Mouse (Mus musculus) cerebellum, adult (tissue): ENCODE measurements around the gene 4930455H04Rik.

Experiments
- ATAC-seq: cut with Nextera tagmentation; 2 replicates; pipeline ENCODE4 v1.9.2; 2017; ENCODE audit warnings: mild to moderate bottlenecking, moderate library complexity, mixed read lengths; ENCODE audit not compliant: insufficient number of reproducible peaks, low FRiP score, low TSS enrichment

Gene 4930455H04Rik

DNA sequence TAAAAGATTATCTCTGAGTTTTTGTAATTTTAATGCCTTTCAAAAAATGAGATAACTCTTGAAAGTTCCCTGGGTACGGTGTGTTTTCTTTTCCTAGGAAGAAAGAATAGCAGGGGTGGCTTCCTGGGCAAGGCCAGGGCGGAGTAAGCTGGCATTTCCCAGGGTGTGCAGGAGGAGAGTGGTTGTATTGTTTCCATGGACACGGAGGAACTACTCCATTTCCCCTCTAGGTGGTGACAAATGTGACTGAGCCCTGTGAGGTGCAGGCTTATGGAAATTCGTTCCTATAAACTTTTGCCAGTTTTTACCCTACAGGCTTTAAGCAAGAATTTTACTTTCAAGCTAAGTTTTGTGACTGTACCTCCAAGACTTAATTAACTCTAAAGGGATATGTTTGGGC lies 1.8 kb upstream of the 4930455H04Rik start:
- ATAC-seq: no peak

DNA sequence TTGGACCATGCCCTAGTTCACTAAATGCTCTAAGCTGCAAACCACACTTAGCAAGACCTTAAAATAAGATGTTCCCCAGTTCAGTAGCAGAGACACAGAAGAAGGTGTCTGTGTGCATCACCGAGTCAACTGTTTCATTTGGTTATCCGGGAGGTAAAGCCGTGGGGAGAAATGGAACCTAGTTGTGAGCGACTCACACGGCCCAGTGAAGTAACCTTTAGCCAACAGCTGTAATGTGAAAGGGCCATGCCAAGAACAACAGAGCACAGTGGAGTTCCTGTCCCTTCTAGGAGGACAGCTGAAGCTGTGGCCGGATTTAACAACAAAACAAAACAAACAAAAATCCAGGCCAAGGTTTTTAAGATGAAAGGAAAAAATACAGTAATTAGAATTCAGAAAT lies 1.3 kb upstream of the 4930455H04Rik start:
- no peak for ATAC-seq

DNA sequence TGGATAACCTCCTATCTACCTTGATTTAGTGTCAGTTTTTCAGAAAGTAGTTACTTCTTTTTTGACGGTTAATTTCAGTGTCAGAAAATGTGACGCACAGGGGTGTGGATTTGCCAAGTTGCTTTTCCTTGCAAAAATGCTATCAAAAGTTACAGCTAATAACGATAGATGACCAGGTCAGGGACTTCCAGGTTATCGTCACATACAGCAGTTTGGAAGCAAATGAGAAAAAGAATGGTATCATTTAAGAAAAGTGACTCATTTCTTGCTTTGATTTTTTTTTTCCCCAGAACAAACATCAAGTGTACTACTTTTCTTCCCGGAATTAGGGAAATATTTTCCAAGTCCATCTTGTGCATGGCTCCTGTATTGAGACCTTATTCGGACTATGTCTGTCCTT lies 631 bp upstream of the 4930455H04Rik start:
- ATAC-seq: no peak

GRCm38 (mm10) chr3:116968540-116968997 lies 502 bp downstream of the 4930455H04Rik start, which contains the start of gene Palmd:
Gene Palmd, minus strand, starts transcription at chr3:116968987.
- ATAC-seq: 0 out of 2 replicates have a peak, but pooled peaks have one; percentile 14

GRCm38 (mm10) chr3:116969003-116969402 lies 936 bp downstream of the 4930455H04Rik start:
- no peak for ATAC-seq

GRCm38 (mm10) chr3:116969786-116970185 lies 1.7 kb downstream of the 4930455H04Rik start:
- no peak for ATAC-seq

GRCm38 (mm10) chr3:116981811-116982575 lies 13.9 kb downstream of the 4930455H04Rik start:
- no peak for ATAC-seq

DNA sequence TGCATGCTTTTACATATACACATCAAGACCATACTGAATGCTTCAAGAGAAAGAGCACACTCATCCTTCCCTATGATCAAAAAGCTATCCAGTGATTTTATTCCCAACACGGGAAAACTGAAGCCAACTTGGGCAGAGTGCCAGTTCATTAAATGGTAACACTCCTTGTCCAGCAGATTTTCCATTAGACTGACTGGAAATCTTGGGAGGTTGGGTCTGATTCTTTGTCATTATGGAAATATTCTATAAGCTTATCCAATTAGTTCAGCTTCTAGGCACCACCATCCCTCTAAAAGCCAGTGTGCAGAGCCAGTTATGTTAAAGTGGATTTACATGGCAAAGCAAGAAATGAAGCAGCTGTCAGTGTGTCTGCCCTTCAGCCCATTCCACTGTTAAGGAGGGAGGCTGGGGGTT lies 17.0 kb downstream of the 4930455H04Rik start:
- no peak for ATAC-seq

DNA sequence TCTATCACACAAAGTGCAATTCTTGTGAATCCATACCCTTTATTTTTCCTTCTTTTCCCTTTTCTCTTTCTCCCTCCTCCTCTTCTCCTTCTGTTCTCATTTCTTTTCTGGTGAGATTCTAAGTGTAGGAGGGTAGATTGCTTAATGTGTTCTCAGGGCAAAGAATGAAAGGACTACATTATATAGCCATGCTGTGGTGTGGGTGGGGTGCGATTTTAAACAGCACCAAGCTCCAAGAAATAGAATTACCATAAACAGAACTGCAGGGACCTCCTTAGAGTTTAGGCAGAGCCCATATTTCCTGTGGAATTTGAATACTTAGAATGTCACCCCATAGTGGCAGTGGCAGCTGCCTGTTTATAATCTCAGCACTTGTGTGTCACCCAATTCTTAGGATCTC lies 17.7 kb downstream of the 4930455H04Rik start:
- ATAC-seq: no peak

- ATAC-seq: no peak
Observed at GRCm38 (mm10) chr3:116986451-116986850, 18.4 kb downstream of the 4930455H04Rik start.

DNA sequence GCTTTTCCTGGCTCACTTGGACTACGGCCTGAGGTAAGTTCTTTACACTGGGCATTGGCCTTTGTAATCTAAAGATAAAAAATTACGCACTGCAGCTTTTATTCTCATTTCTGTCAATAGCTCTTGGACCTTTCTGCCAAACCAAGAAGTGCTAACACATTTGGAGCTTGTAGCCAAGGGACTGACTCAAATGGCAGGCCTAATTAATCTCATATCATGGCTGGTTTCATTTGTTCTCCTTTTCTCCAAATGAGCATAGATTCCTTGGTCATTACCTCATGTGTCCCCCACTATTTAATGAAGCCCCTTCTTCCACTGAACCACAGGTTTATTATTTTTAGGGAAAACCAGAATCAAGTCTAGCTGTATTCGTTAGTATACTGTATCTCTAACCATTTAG lies 20.2 kb downstream of the 4930455H04Rik start:
- no peak for ATAC-seq

- no peak for ATAC-seq
Observed at GRCm38 (mm10) chr3:116991180-116991579, 23.1 kb downstream of the 4930455H04Rik start.

GRCm38 (mm10) chr3:116993011-116993410 lies 24.9 kb downstream of the 4930455H04Rik start:
- ATAC-seq: no peak

GRCm38 (mm10) chr3:117001686-117002485 lies 33.8 kb downstream of the 4930455H04Rik start:
- no peak for ATAC-seq

DNA sequence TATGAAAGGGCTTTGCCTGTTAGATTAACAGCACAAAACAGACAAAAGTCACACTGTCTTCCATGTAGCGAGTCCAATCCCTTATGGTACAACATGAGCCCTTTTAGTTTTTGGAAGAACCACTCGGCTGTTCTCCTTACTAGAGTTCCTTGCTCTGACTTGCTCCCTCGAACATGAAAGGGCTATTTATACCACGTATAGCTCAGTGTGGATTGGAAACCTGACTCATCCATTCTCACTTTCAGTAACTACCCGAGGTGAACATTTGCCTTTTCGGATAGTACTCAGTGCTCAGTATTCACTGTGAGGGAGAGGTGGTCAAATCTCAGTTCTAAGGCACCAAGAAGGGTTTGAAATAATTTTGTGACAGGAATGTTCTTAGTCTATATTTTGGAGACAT lies 35.3 kb downstream of the 4930455H04Rik start:
- ATAC-seq: no peak

DNA sequence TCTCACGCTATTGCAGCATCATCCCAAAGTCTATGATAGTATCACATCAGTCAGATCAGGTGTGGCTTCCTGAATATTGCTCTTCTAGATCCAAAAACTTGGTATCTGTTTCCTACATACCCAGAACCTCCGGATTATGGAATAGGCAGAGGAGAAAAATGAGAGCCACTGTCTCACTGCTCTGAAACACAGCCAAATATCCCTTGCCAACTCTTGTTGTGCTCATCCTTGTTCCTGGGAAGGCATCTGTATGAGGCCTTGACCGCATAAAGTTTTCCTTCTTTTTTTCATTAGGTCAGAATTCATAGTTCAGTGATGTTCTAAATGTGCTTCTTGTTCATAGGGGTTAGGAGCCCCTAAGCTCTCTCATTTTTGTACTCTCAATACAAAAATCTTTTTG lies 38.6 kb downstream of the 4930455H04Rik start:
- no peak for ATAC-seq

DNA sequence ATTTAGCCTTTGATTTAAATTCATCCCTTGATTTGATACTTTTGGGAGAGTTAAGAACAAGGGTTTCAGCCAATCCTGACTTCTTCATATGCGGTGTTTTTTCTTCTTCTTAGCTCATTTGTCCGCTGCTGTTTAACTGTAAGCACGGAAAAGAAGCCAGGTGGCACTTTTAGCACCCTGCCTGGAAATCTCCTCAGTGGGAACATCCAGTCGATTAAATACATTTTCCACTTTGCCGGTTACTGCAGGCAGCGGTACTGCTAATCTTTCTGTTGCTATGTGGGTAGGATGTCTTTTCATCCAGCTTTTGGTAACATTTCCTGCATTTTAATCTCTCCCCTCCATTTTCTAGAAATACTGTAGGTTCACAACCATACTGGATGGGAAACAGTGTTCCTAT lies 39.3 kb downstream of the 4930455H04Rik start:
- ATAC-seq: no peak

DNA sequence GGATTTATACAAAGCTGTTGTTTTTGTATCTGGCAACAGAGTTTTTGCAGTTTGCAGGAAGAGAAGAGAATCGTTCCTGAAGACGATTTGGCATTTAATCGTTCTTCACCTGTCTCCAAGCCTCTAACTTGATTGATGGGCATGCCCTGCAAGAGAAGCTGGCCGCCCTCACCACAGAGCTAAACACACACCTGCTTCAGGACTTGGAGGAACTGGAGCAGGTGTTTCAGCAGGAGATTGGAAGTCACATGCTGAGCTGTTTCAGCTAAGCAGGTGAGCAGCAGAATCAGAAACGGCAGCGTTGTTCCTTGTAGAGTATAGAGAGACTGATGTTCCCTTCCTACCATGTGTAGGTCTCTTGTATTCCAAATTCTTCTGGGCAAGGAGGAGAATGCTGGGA lies 42.1 kb downstream of the 4930455H04Rik start:
- ATAC-seq: no peak

- ATAC-seq: no peak
Observed at GRCm38 (mm10) chr3:117020319-117020718, 52.3 kb downstream of the 4930455H04Rik start.

- no peak for ATAC-seq
Observed at GRCm38 (mm10) chr3:117021907-117022306, 53.8 kb downstream of the 4930455H04Rik start.

DNA sequence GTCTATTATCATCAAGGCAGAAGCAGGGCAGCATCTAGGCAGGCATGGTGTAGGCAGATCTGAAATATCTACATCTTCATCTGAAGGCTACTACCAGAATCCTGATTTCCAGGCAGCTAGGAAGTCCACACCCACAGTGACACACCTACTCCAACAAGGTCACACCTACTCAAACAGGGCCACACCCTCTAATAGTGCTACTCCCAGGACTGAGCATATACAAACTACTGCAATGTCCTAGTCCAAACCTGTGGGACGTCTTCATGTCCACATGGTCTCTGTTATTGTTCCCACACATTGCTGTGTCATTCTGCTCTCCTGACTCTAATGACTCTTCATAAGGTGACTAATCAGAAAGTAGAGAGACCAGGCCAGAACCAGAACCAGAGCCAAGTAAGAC lies 56.0 kb downstream of the 4930455H04Rik start:
- no peak for ATAC-seq
